Mouse (Mus musculus) thymus, postnatal 4 days (tissue): ENCODE measurements at regions not wholly inside any gene's neighbourhood (a gene's known extent, or its start where the extent isn't known, plus 50 kb on each side); places are given as distances from the start of the nearest gene placed in this dataset.
A peak's percentile ranks its signal among the peaks of the same experiment; 100 is the strongest.

Source experiments
- DNase-seq: peaks from one replicate; pipeline ENCODE4 v3.0.0; 2021

- DNase-seq, result no peak
Observed at GRCm38 (mm10) chr8:15470561-15470960, 424.7 kb upstream of the BB014433 start.

GRCm38 (mm10) chr8:15468540-15469476 lies 422.9 kb upstream of the BB014433 start:
- no peak for DNase-seq

GRCm38 (mm10) chr8:15438546-15438945 lies 392.7 kb upstream of the BB014433 start:
- DNase-seq, result no peak

GRCm38 (mm10) chr8:15394722-15395115 lies 348.8 kb upstream of the BB014433 start:
- DNase-seq, result no peak

GRCm38 (mm10) chr8:15393936-15394721 lies 348.3 kb upstream of the BB014433 start:
- DNase-seq, result no peak

GRCm38 (mm10) chr8:15392056-15392455 lies 346.2 kb upstream of the BB014433 start:
- DNase-seq, result no peak

GRCm38 (mm10) chr8:15388791-15389190 lies 342.9 kb upstream of the BB014433 start:
- no peak for DNase-seq

GRCm38 (mm10) chr8:15367063-15367462 lies 321.2 kb upstream of the BB014433 start:
- no peak for DNase-seq

GRCm38 (mm10) chr8:15364546-15364945 lies 318.7 kb upstream of the BB014433 start:
- no peak for DNase-seq

GRCm38 (mm10) chr8:15344151-15344550 lies 298.3 kb upstream of the BB014433 start:
- no peak for DNase-seq

GRCm38 (mm10) chr8:15343616-15344015 lies 297.7 kb upstream of the BB014433 start:
- no peak for DNase-seq

GRCm38 (mm10) chr8:15334532-15334931 lies 288.7 kb upstream of the BB014433 start:
- no peak for DNase-seq

- DNase-seq, result no peak
Observed at GRCm38 (mm10) chr8:15327312-15327711, 281.4 kb upstream of the BB014433 start.

- no peak for DNase-seq
Observed at GRCm38 (mm10) chr8:15323421-15323820, 277.5 kb upstream of the BB014433 start.

GRCm38 (mm10) chr8:15318082-15318816 lies 272.4 kb upstream of the BB014433 start:
- DNase-seq, result no peak

- DNase-seq, result no peak
Observed at GRCm38 (mm10) chr8:15313481-15313880, 267.6 kb upstream of the BB014433 start.

- DNase-seq, result no peak
Observed at GRCm38 (mm10) chr8:15311509-15311908, 265.6 kb upstream of the BB014433 start.

- no peak for DNase-seq
Observed at GRCm38 (mm10) chr8:15311045-15311444, 265.2 kb upstream of the BB014433 start.

- DNase-seq, result no peak
Observed at GRCm38 (mm10) chr8:15304143-15304677, 258.3 kb upstream of the BB014433 start.

- DNase-seq, result no peak
Observed at GRCm38 (mm10) chr8:15273775-15274174, 227.9 kb upstream of the BB014433 start.

- DNase-seq, result no peak
Observed at GRCm38 (mm10) chr8:15271793-15272587, 226.1 kb upstream of the BB014433 start.

GRCm38 (mm10) chr8:15270290-15270689 lies 224.4 kb upstream of the BB014433 start:
- peak; percentile 75 for DNase-seq
